Mouse (Mus musculus): ENCODE measurements at regions not wholly inside any gene's neighbourhood (a gene's known extent, or its start where the extent isn't known, plus 50 kb on each side); places are given as distances from the start of the nearest gene placed in this dataset.

DNA sequence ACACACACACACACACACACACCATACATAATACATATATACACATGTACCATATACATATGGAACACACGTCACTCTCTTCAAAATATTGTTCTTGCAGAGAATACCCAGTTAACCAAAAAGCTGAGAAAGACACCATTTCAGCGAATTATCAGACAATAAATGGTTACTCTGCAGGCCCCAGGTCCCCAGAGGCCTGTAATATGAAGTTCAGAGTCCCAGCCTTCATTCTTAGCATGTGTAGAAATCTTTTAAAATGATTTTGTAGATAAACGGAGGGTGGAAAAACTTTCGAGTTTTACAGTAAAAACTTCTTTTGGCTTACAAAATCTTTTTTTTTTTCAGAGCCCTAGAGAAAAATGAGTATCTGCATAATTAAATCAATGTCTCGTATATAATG lies 58.7 kb upstream of the Sash1 start:
- TF ChIP-seq MAZ (IDR thresholded peaks at IDR 0.05; ENCODE audit: low read depth, low read length): no peak
- TF ChIP-seq MAFK (IDR thresholded peaks at IDR 0.05; ENCODE audit: insufficient replicate concordance, low read length): no peak
- TF ChIP-seq POLR2A (IDR thresholded peaks at IDR 0.05; ENCODE audit: low read depth, low read length): no peak
- TF ChIP-seq USF2 (conservative IDR thresholded peaks at IDR 0.05; ENCODE audit: low read depth, low read length): no peak
- TF ChIP-seq CTCF (conservative IDR thresholded peaks at IDR 0.05 in 1 of 2, IDR thresholded peaks at IDR 0.05 in 1 of 2; ENCODE audit: low read depth in 2 of 2, low read length in 2 of 2): no peak
- no peak for TF ChIP-seq UBTF (IDR thresholded peaks at IDR 0.05; ENCODE audit: low read depth, low read length)
- no peak for TF ChIP-seq ZKSCAN1 (IDR thresholded peaks at IDR 0.05; ENCODE audit: borderline replicate concordance, low read depth, low read length)
- no peak for TF ChIP-seq EP300 (IDR thresholded peaks at IDR 0.05; ENCODE audit: low read length)
- no peak for TF ChIP-seq SIN3A (IDR thresholded peaks at IDR 0.05; ENCODE audit: low read length)
- TF ChIP-seq MXI1 (IDR thresholded peaks at IDR 0.05; ENCODE audit: low read depth, low read length): no peak

Measured in CH12.LX (cell line).